Mouse (Mus musculus) cerebellum, adult 11-12 months (tissue): ENCODE data around the gene Nlk.
"Not testable (repeated sequence)": the region's sequence is repeated elsewhere in the genome, so short reads cannot be mapped to it uniquely, and the experiment has no call there.

Source experiments
- DNase-seq: peaks from one replicate; pipeline ENCODE4 v3.0.0; 2022

The Nlk gene

DNA sequence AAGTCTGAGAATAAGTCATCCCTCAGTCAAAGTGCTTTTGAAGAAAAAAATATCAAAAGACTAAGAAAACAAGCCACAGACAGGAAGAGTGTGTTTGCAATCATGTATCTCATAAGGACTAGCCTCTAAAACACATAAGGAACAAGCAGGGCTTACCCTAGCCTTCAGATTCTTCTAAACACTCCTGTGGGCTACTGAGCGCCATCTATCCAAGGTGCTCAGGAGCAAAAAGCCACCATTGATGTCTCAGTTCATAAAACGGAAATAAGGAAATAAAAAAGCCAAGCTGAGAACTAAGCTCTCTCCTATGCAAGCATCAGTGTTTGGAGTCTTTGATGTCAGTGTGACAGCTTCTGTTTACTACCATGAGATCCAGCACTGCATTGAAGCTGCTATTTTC is 18.4 kb downstream of the Nlk start:
- DNase-seq, result no peak

DNA sequence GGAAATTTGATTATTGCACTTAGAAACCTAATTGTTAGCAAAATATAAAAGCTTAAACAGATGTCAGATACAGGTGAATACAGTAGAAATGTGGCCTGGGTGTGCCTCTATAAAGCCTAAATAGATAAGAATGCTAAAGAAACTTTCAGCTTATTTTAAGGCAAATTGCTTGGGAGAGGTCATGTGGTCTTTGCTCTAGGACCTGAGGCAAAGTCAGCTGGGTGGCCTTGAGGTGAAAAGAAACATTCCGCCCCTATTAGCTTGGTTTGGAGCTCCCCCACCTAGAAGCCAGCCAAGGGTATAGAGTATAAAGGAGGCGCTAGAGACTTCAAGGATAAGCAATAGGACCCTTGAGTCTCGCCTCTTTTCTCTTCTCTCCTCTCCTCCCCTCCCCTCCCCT is 28.5 kb downstream of the Nlk start:
- no peak for DNase-seq

DNA sequence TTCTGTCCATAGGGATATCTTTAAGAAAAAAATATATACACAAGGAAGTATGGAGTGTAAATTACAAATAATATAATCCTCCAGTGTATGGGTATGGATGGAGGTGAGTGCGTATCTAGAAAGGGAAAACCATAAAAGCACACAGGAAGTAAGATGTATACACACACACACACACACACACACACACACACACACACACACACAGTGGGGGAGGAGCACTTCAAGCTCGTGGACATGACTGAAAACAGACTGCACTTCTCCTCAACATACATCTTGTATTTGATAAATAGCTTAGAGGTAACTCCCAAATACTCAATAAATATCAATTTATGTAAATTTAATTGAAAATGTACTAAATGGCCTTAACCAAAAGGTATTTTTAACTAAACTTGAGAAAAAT is 32.3 kb downstream of the Nlk start:
- DNase-seq, result no peak

DNA sequence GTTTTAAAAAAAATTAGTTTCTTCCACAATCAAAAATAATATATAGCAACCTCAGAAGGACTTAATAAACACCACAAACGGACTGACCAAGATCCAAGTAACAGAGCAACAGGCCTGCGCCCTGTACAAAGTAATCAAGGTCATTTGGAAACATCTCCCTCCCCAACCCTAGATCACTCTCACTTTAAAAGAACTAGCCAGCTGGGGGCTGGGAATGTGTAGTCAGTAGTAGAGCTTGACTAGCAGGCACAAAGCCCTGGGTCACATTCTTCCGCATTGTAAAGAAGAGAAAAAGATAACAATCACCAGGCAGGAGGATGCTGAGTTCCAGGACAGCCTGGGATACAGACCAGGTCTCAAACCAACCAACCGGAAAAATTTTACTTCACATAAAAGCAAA is 33.3 kb downstream of the Nlk start:
- no peak for DNase-seq

DNA sequence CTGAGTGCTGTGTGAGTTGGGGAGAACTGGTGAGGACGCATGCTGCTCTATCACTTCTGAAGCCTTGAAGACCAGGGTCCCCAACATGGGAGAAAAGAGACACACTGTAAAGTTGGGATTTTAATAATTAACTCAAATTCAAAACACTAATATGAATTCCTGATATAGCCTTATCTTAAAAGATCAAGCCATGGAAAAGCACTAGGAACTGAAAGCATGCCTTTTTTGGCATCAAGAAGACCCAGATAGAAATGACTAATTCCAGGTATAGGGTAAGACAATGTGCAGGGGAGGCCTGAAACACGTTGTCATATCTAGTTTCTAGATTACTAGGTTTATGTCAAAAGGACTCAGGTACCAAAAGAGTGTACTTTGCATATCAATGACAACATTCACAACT is 48.0 kb downstream of the Nlk start:
- no peak for DNase-seq

DNA sequence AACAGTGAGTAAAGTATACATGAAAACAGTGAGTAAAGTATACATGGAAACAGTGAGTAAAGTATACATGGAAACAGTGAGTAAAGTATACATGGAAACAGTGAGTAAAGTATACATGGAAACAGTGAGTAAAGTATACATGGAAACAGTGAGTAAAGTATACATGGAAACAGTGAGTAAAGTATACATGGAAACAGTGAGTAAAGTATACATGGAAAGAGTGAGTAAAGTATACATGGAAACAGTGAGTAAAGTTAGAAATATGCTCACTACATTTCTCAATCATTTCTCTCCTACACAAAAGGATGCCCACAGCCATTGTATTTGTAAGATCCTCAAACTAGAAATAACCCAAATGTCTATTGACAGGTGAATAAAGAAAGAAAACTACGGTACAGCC is 48.8 kb downstream of the Nlk start:
- not testable (repeated sequence) for DNase-seq

DNA sequence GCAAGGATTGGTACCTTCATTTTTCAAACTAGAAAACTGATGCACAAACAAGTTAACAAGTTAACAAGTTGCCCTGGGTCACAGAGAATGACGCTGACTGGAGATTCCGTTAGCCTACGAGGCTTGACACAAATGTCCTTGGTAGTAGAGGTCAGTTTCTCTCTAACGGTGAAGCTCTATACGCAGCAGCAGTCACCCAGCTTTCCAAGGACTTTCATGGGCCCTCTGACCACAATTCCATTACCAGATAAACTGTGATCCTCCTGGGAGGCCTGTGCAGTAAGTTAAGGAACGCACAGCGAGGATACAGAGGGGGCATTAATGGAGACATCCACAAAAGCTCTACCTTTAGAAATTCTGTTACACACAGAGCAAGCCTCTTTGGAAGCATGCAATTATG is 53.4 kb downstream of the Nlk start:
- DNase-seq, result no peak

DNA sequence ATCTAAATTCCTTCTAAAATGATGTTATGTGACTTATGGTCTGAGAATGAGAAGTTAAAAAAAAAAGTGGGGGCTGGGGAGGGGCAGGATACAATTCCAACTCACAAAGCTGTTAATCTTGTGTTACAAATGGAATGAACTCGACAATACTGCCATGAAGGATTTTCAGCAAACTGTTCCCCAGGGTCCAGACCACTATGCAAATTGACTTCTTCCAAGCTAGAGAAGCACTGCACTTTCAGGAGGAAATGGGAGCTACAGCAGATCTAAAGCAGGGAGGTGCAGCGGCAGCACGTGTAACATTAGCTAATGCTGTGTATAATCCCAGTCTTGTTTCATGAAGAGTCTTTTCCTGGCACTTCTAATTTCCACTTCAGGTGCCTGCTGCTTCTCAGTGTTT is 55.0 kb downstream of the Nlk start:
- no peak for DNase-seq

DNA sequence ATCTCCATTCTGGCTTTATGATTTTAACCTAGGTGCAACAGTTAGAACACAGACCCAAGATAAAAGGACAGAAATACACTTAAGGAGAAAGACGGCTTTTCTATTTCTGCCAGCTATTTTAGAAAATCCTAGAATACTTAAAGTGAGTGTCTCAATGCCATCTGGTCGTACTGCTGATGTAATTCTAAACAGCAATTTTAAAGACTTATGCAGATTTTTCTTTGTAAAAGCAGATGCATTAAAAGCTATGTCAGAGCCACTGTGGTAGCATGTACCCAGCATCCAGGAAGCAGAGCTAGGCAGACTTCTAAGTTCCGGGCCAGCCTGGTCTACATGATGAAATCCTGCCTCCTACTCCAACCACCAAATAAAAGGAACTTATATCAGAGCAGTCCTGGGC is 56.1 kb downstream of the Nlk start:
- no peak for DNase-seq

DNA sequence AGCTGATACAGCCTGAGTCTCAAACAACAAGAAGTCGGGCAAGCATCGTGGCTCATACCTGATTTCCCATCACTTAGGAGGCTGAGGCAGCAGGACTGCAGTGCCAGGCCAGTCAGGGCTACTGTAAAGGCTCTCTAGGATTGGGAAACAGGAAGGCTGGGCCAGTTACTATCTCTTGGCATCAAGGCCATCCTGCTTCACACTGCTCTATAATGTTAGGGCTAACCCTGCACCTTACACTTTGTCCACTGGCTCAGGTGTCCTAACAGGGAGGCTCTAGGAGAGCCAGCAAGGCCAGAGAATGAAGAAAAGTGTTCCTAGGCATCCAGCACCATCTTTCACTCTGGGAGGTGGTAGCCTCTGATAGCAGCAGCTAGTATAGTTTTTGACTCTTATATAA is 64.4 kb downstream of the Nlk start:
- DNase-seq, result no peak

DNA sequence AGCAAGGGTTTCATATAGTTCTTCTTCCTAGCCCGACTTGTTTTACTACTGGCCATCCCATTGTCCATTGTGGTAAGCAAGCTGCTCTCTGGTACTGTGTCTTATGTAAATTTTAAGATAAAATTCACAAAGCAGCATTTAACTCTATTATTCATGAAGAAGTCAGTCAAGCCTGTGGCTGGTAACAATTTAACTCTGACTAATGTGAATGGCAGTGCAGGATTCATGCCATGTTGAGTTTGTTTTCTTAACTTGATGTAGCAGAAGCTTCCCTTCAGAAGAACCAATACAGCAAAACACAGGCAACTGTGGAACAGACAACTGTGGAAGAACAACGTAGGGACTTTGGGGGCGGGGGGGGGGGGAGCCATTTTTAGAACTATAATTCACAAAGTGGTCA is 68.3 kb downstream of the Nlk start:
- no peak for DNase-seq

DNA sequence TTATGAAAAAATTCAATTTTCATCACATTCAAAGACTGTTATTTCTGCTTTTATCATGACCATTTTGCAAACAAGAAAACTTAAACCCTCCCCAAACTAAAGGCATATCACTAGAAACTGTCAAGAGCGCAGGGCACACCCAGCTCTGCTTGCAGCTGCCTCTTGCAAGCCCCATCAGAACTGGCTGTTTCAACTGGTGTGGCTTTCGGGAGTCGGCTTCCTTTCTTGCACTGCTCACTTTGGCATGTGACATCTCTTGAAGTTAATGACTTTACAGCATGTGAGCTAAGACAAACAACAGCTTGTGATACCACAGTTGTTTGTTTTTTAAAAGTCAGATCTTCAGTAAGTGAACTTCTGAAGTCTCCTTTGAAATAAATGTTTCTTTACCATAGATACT is 72.8 kb downstream of the Nlk start:
- no peak for DNase-seq

DNA sequence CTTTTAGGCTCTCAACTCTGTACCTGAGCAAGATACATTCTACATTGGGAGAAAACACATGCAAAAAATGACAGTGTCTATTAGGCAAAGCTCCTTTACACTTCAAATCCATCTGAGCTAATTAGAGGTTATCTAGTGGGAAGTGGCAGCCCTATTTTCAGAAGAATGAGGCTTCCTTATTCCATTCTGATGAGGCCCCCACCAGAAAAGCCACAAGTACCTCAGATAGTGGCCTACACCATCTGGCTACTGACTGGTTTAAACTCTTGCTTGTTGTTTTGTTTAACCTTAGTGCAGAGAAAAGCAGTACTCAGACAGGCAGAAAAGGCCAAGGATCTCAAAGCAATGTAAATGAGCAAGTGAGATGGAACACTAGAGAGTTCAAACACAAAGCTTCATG is 75.2 kb downstream of the Nlk start:
- DNase-seq, result no peak

DNA sequence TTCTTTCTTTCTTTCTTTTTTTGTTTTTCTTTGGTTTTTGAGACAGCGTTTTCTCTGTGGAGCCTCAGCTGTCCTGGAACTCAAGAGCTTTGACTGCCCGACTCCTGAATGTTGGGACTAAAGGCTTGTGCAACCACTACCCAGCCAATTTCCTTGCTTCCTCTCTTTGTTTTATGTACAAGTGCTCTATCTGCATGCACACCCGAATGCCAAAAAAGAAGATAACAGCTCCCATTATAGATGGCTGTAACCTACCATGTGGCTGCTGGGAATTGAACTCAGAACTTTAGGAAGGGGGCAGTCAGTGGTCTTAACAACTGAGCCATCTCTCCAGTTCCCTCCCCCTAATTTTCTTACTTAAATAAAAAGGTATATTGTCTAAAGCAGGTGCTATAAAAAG is 77.0 kb downstream of the Nlk start:
- DNase-seq, result no peak

DNA sequence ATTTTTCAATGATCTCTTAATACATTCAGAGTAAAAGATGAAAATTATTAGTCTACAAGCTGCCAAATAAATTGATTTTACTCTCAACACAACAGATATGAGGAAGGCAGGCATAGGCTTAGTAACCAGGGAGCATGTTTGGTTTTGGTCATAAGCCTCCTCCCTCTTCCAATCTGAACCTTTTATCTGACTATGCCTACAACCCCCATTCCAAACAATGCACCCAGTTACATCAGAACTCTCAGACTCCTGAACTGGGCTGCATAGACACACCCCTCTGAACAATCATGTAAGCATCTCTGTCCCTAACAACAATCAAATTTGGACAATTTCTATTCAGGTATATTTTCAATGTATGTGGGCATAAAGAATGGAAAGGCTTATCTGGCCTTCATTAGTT is 85.9 kb downstream of the Nlk start:
- no peak for DNase-seq

DNA sequence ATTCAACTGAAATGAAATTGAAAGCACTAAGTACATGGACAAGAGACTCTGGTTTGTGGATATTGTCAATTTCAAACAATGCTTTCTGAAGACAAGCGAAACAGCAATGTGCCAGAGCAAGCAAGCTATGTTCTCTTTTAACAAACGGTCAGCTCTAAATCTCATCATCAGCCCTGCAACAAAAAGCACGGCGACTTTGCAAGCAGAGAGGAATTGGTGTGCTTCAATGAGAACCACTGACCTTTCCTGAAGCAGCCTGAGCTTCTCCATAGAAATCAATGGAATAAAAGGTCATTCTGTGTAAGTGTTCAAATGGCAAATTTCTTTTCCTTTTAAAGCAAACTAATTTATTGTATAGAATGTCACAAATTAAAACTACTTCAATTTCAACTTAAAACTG is 87.5 kb downstream of the Nlk start:
- DNase-seq, result no peak

DNA sequence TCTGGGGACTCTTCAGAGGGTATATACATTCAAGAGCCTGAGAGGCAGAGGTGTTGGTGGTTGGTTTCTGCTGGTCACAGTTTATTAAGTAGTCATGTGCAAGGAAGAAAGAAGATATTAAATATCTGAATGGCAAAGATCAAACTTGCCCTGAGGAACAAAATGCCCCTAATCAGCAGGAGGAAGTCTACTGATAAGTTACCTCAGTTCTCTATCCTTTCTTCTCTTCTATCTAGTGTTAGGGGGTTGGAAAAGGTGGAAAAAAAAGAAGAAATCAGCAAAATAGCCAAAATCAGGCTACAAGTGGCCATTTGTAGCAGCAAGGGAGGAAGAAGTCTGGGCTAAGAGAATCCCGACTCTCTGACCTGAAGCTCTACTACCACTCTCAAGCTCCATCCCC is 92.3 kb downstream of the Nlk start:
- DNase-seq, result no peak

DNA sequence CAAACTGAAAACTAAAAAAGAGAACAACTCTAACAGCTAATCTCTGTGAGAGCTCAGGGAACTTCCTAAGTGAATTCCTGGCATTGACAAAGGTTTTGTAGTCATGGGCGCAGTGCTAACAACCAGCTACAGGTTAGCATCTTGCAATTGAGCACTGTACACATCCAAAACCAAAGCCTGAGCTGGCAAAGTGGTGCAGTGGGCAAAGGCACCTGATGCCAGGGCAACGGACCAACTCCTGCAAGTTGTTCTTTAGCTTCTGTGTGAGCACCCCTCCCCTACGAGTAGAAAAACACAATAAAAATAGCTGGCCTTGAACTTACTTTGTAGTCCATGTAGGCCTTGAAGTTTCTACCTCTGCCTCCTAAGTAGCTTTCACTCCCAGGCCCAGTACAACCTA is 94.4 kb downstream of the Nlk start:
- no peak for DNase-seq

DNA sequence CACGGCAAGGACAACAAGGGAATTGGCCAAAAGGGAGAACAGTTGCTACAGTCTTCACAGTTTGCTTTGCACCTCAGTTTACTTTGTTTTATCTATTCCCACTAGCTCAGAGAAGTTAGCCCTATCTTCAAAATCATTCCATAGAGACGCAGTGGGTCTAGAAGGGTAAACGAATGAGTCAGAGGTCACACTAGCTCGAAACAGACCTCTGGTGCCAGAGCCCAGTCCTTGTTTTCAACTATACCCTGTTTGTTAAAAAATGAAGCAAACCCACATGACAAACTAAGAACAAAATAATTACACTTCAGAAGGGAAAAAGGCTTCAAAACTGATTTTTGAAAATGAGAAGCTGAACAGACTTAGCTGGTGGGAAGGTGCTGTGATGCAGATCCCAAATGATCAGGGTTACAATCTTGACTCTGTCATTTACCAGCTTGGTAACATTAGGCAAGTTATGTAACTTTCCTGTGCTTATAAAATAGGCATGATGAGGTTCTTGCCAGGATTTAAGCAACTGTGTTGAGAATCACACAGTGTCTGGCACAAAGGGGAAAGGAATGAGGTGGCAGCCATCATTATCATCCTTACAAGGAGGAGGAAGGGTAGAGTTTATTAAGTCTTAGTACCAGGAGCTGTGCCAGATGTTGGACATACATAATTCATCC is 96.1 kb downstream of the Nlk start:
- DNase-seq, result no peak

DNA sequence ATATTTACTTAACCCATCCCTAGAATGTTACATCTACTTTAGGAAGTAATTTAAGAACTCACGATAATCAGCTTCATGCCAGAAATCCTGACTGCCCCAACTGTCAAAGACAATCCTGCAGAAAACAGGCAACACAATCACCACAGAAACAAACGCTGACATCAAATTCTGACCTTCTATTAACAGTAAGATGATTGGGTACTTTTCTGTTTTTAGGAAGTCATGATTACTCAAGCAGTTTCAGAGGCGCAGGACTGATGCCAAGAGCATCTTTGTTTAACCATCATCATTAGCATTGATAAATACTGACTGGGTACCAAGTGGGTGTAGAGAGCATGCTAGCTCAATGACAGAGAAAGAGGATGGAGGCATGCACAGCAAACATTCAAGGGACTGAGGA is 96.7 kb downstream of the Nlk start:
- no peak for DNase-seq

DNA sequence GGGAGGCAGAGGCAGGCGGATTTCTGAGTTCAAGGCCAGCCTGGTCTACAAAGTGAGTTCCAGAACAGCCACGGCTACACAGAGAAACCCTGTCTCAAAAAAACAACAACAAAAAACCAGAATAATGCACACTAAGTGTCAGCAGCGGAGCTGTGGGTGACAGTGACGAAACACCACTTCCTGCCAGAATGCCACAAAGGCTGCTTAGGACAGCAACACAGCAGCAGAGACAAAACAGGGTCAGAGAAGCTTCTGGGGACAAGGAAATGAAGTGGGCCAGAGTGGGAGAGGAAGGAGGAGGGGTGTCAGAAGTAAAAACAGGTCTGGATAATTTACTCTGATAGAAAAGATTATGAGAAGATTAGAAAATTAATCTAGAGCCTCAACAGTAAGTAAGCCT is 97.1 kb downstream of the Nlk start:
- no peak for DNase-seq

DNA sequence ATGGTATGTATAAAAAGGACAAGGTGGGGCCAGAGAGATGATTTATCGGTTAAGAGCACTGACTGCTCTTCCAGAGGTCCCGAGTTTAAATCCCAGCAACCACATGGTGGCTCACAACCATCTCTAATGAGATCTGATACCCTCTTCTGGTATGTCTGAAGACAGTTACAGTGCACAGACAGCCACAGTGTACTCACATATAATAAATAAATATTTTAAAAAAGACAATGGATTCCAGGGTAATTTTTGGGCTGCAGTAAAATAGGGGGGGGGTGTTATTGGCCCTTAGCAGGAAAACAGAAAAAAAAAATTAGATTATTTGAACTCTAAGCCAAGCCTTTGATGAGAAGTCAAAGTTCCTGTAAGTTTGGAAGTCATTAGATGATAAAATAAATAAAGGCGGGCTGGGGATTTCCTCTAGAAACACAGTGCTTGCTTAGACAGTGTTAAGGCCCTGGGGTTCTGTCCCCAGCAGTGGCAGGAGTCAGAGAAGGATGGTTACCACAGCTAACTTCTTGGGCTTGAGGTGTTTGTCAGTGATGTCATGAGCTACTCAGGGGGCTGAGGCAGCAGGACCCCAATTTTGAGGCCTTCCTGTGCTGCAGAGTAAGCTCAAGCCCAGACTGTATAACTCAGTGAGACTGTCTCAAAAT is 98.3 kb downstream of the Nlk start:
- no peak for DNase-seq

DNA sequence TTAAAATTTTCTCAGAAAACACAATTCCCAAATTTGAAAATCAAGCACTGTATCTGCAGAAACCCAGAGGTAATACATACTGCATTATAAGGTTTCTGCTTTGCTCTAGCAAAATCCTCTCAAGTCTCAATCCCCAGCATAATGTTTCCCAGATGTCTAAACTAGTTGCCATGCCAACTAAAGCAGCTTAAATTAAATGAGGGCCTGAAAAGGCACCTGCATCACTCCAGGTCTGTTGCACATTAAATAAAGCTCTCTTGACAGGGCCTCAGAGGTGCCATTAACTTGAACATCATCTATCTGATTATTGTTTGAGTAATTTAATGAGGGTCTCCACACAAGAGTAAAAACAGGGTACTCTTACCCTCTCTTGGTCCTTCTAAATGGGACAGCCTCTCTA is 100.4 kb downstream of the Nlk start:
- no peak for DNase-seq

DNA sequence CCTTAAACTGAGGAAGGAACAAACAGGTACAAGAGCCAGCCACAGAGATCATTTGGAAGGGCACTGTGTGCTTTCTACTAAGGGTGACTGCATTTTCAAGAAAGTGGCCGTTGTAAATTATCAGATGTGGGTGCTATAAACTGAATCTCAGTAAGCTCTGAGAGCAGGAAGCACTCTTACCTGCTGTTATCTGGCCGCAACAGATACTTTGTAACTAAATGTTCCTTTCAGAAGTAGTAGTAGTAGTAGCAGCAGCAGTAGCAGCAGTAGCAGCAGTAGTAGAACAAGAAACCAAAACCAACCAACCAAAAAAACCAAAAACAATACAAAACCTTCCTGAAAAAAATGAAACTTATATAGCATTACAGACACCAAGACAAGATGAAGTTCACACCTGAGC is 101.4 kb downstream of the Nlk start:
- no peak for DNase-seq

DNA sequence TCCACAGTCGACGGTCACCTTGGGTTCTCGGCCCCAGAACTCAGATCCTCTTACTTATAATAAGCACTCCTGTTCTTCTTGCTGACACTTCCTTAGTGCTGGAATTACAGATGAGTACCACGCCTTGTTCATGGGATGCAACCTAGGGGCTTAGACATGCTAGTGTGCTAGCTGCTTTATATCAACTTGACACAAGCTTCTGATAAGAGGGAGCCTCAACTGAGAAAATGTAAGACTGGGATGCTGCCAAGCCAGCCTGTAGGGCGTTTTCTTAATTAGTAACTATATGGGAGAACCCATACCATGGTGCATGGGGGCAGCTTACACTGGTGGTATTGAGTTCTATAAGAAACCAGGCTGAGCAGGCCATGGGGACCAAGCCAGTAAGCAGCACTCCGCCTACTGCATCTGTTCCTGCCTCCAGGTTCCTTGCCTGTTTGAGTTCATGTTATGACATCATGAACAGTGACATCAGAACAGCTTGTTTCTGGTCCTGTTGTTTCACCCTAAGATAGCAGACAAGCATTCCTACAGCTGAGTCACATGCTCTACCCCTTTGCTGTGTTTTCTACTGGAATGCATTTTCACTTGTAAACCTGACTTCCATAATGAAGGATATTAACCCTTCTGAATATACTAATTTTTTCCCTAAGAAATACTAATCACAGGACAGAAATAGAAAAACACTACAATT is 102.8 kb downstream of the Nlk start:
- DNase-seq, result no peak
